Mouse (Mus musculus) midbrain, postnatal 0 days (tissue): ENCODE results near the gene Art4. TPM values are rescaled to one million over a fixed set of nuclear protein-coding genes. Genes with fewer than 3 reads are reported as not detected.
"Not testable (repeated sequence)": the region's sequence is repeated elsewhere in the genome, so short reads cannot be mapped to it uniquely, and the experiment has no call there.

Experiments
- ATAC-seq: fragments of 200-750 bp; cut with Nextera tagmentation; 2 replicates; pipeline ENCODE4 v1.8.0; 2017; ENCODE audit warnings: moderate number of reproducible peaks, mild to moderate bottlenecking, moderate TSS enrichment, moderate library complexity; ENCODE audit not compliant: low FRiP score
- DNase-seq: peaks from one replicate; pipeline ENCODE4 v3.0.0-alpha.2; 2015; ENCODE audit warnings: low spot score
- H3K27ac ChIP-seq: fragments of 300-500 bp; sonication (generic); 2 replicates; pipeline ENCODE4 v1.5.1; 2014; ENCODE audit warnings: low read depth, mild to moderate bottlenecking, low read length, mixed read lengths
- H3K27me3 ChIP-seq: fragments of 300-500 bp; sonication (generic); 2 replicates; pipeline ENCODE4 v1.6.1; 2014; ENCODE audit warnings: low read length, control low read depth, mixed read lengths; ENCODE audit not compliant: insufficient read depth
- H3K36me3 ChIP-seq: fragments of 300-500 bp; sonication (generic); 2 replicates; pipeline ENCODE4 v1.6.1; 2014; ENCODE audit warnings: low read length, control low read depth, mixed read lengths; ENCODE audit not compliant: insufficient read depth
- H3K4me1 ChIP-seq: fragments of 300-500 bp; sonication (generic); 2 replicates; pipeline ENCODE4 v1.6.1; 2014; ENCODE audit warnings: mild to moderate bottlenecking, control low read depth, antibody characterized with exemption, low read length, mixed read lengths; ENCODE audit not compliant: insufficient read depth
- H3K4me2 ChIP-seq: fragments of 300-500 bp; sonication (generic); 2 replicates; pipeline ENCODE4 v1.6.1; 2014; ENCODE audit warnings: low read depth, mild to moderate bottlenecking, low read length, mixed read lengths; ENCODE audit not compliant: poor library complexity, severe bottlenecking
- H3K4me3 ChIP-seq: fragments of 300-500 bp; sonication (generic); 2 replicates; pipeline ENCODE4 v1.5.1; 2014; ENCODE audit warnings: low read depth, mild to moderate bottlenecking, low read length, moderate library complexity
- H3K9ac ChIP-seq: fragments of 300-500 bp; sonication (generic); replicated peaks from 2 replicates; pipeline ENCODE4 v1.6.1; 2014; ENCODE audit warnings: mild to moderate bottlenecking, low read length, moderate library complexity, mixed read lengths; ENCODE audit not compliant: poor library complexity, severe bottlenecking
- H3K9me3 ChIP-seq: fragments of 300-500 bp; sonication (generic); 2 replicates; pipeline ENCODE4 v1.6.1; 2016; ENCODE audit warnings: low read length, control low read depth
- CTCF ChIP-seq: IDR thresholded peaks from 2 replicates; pipeline ENCODE4 v1.5.1; 2016; ENCODE audit warnings: antibody characterized with exemption, mild to moderate bottlenecking
- WGBS: fragments of 180-500 bp; shearing (Covaris S2); extraction: QIAGEN DNeasy Blood & Tissue Kit; methylation state at CpG from one replicate; pipeline ENCODE4 v1.1.7; 2014; 5-methylcytosine and 5-hydroxymethylcytosine counted together
- polyA plus RNA-seq: library from polyadenylated mRNA; unstranded; fragments of >200 nt; fragmentation: Nextera tagmentation; extraction: Ambion mirVana; gene quantifications from 2 replicates; pipeline ENCODE4 v1.2.1, GENCODE M21; 2015
- total RNA-seq: library from RNA; depleted of rRNA; stranded (reverse); fragments of >200 nt; gene quantifications from 2 replicates; pipeline ENCODE4 v1.2.3, GENCODE M21; 2014

The Art4 gene
- total and polyA plus RNA-seq, 2 experiments from 2014 or later, result 0.11 to 0.20 TPM

GRCm38 (mm10) chr6:136889554-136889953 is 32.0 kb upstream of the Art4 start:
- ATAC-seq (no peak), DNase-seq (no peak)
- Histone ChIP-seq H3K4me3 (no peak overlapping the region), H3K9ac (no peak overlapping the region), H3K27ac (no peak overlapping the region), H3K27me3 (no peaks in the 10 kb centered on the region), H3K36me3 (no peaks in the 10 kb centered on the region), H3K4me2 (no peak overlapping the region), H3K9me3 (no peaks in the 10 kb centered on the region), H3K4me1 (no peaks in the 10 kb centered on the region)
- TF ChIP-seq CTCF, result no peak
- WGBS, result 95% methylated on average over 6 of the region's 6 CpGs

GRCm38 (mm10) chr6:136889067-136889466 is 31.5 kb upstream of the Art4 start:
- TF ChIP-seq CTCF, result no peak
- H3K4me2 ChIP-seq, result no peak overlapping the region
- H3K27ac ChIP-seq, result no peak overlapping the region
- no peaks in the 10 kb centered on the region for H3K4me1 ChIP-seq
- H3K9ac ChIP-seq, result no peak overlapping the region
- no peaks in the 10 kb centered on the region for H3K36me3 ChIP-seq
- whole genome bisulfite sequencing, result 87% methylated on average over 6 of the region's 6 CpGs
- no peak overlapping the region for H3K4me3 ChIP-seq
- no peak for DNase-seq
- no peak for ATAC-seq
- no peaks in the 10 kb centered on the region for H3K9me3 ChIP-seq
- no peaks in the 10 kb centered on the region for H3K27me3 ChIP-seq

- no peak for ATAC-seq
These were observed 30.3 kb upstream of the Art4 start for GRCm38 (mm10) chr6:136887854-136888253.

GRCm38 (mm10) chr6:136884766-136885165 is 27.2 kb upstream of the Art4 start:
- not testable (repeated sequence) for H3K36me3 ChIP-seq, H3K4me2 ChIP-seq, DNase-seq, H3K9me3 ChIP-seq, H3K9ac ChIP-seq, H3K27me3 ChIP-seq, ATAC-seq, H3K27ac ChIP-seq, H3K4me3 ChIP-seq, H3K4me1 ChIP-seq
- 38% methylated on average over 1 of the region's 1 CpGs for WGBS

More at GRCm38 (mm10) chr6:136887854-136888253, 30.3 kb upstream of the Art4 start:
- no peak overlapping the region for H3K4me2 ChIP-seq
- 78% methylated on average over 9 of the region's 9 CpGs for WGBS
- no peaks in the 10 kb centered on the region for H3K9me3 ChIP-seq
- H3K4me1 ChIP-seq, result no peaks in the 10 kb centered on the region
- H3K9ac ChIP-seq, result no peak overlapping the region
- no peak overlapping the region for H3K27ac ChIP-seq
- no peaks in the 10 kb centered on the region for H3K36me3 ChIP-seq
- DNase-seq, result no peak
- no peak for TF ChIP-seq CTCF
- no peaks in the 10 kb centered on the region for H3K27me3 ChIP-seq
- H3K4me3 ChIP-seq, result no peak overlapping the region

GRCm38 (mm10) chr6:136883961-136884360 is 26.4 kb upstream of the Art4 start:
- ATAC-seq (no peak), DNase-seq (no peak)
- no peaks in the 10 kb centered on the region for H3K4me1 ChIP-seq
- H3K4me2 ChIP-seq, result no peak overlapping the region
- H3K27ac ChIP-seq, result no peak overlapping the region
- no peaks in the 10 kb centered on the region for H3K9me3 ChIP-seq
- no peaks in the 10 kb centered on the region for H3K36me3 ChIP-seq
- no peaks in the 10 kb centered on the region for H3K27me3 ChIP-seq
- WGBS, result 93% methylated on average over 6 of the region's 6 CpGs
- no peak overlapping the region for H3K9ac ChIP-seq
- no peak overlapping the region for H3K4me3 ChIP-seq
- no peak for TF ChIP-seq CTCF

- Histone ChIP-seq H3K36me3 (no peaks in the 10 kb centered on the region), H3K4me2 (no peak overlapping the region), H3K27me3 (no peaks in the 10 kb centered on the region), H3K27ac (no peak overlapping the region), H3K4me3 (no peak overlapping the region), H3K9ac (no peak overlapping the region), H3K4me1 (no peaks in the 10 kb centered on the region), H3K9me3 (no peaks in the 10 kb centered on the region)
- no peak for DNase-seq
- 72% methylated on average over 3 of the region's 3 CpGs for whole genome bisulfite sequencing
- no peak for TF ChIP-seq CTCF
- no peak for ATAC-seq
These were observed 25.9 kb upstream of the Art4 start for GRCm38 (mm10) chr6:136883431-136883915.
